Mouse (Mus musculus) heart, postnatal 4 days (tissue): ENCODE results near the gene Vegfd. TPM values are rescaled to one million over a fixed set of nuclear protein-coding genes. Genes with fewer than 3 reads are reported as not detected.

Source experiments
- DNase-seq: peaks from one replicate; pipeline ENCODE4 v3.0.0; 2021
- total RNA-seq, 2 experiments: library from RNA; stranded (reverse); gene quantifications; 2 replicates each; pipeline ENCODE4 v1.2.3; 2021

The Vegfd gene
- total RNA-seq, 2 experiments from 2014 or later: 5.3 to 5.7 TPM

- DNase-seq: no peak
Measured at GRCm38 (mm10) chrX:164419955-164420354, 46.8 kb downstream of the Vegfd start.

- no peak for DNase-seq
Measured at GRCm38 (mm10) chrX:164420518-164420917, 47.3 kb downstream of the Vegfd start.

GRCm38 (mm10) chrX:164424821-164425220 lies 51.6 kb downstream of the Vegfd start:
- no peak for DNase-seq

- DNase-seq: no peak
Measured at GRCm38 (mm10) chrX:164427295-164427694, 54.1 kb downstream of the Vegfd start.

- DNase-seq: no peak
Measured at GRCm38 (mm10) chrX:164428224-164428623, 55.0 kb downstream of the Vegfd start.

- no peak for DNase-seq
Measured at GRCm38 (mm10) chrX:164430621-164431020, 57.4 kb downstream of the Vegfd start.

- no peak for DNase-seq
Measured at GRCm38 (mm10) chrX:164431133-164431532, 58.0 kb downstream of the Vegfd start.

- no peak for DNase-seq
Measured at GRCm38 (mm10) chrX:164431541-164431940, 58.4 kb downstream of the Vegfd start.

GRCm38 (mm10) chrX:164432682-164433081 lies 59.5 kb downstream of the Vegfd start:
- no peak for DNase-seq

GRCm38 (mm10) chrX:164436709-164437108 lies 63.5 kb downstream of the Vegfd start, which contains the start of gene Asb11:
Gene Asb11, plus strand, starts transcription at chrX:164436994.
- no peak for DNase-seq

- no peak for DNase-seq
Measured at GRCm38 (mm10) chrX:164439462-164439861, 66.3 kb downstream of the Vegfd start.

GRCm38 (mm10) chrX:164440140-164440539 lies 67.0 kb downstream of the Vegfd start:
- peak; percentile 76 for DNase-seq

GRCm38 (mm10) chrX:164440703-164441102 lies 67.5 kb downstream of the Vegfd start:
- no peak for DNase-seq

GRCm38 (mm10) chrX:164441306-164441705 lies 68.1 kb downstream of the Vegfd start:
- no peak for DNase-seq

- no peak for DNase-seq
Measured at GRCm38 (mm10) chrX:164445601-164446000, 72.4 kb downstream of the Vegfd start.

GRCm38 (mm10) chrX:164446106-164446551 lies 73.0 kb downstream of the Vegfd start:
- peak; percentile 12 for DNase-seq

GRCm38 (mm10) chrX:164446835-164447681 lies 73.9 kb downstream of the Vegfd start:
- DNase-seq: no peak

- no peak for DNase-seq
Measured at GRCm38 (mm10) chrX:164447682-164448071, 74.5 kb downstream of the Vegfd start.

- DNase-seq: peak; percentile 34
Measured at GRCm38 (mm10) chrX:164449201-164449600, 76.0 kb downstream of the Vegfd start.

Other genes starting within 250 kb of the Vegfd start
- gene Ace2, start 234.0 kb upstream of the Vegfd start, total RNA-seq: under 1 TPM; 0.38 to 0.79 TPM
- gene Bmx, start 115.2 kb upstream of the Vegfd start, total RNA-seq: 1 to 10 TPM; 4.3 to 4.6 TPM
- 1 to 10 TPM; 2.4 to 3.6 TPM for gene Pir, start 104.0 kb upstream of the Vegfd start, total RNA-seq
- gene Piga, start 46.4 kb downstream of the Vegfd start, total RNA-seq: 1 to 10 TPM; 4.8 to 5.1 TPM
- gene Asb11, start 63.6 kb downstream of the Vegfd start, total RNA-seq: 10 to 100 TPM; 21.5 to 49.7 TPM
- not detected for gene Asb9, start 132.9 kb downstream of the Vegfd start, total RNA-seq